13 mouse cellular contexts compared by ENCODE assay signal in genomic region chr12:77131328-77131727, GRCm38 (mm10).
DNase-seq lines count a peak whose midpoint lies in the region; ATAC-seq and TF ChIP-seq lines count a peak whose summit lies in the region.
"Had no signal": no experiment of that assay in that cellular context is flagged by ENCODE, and none has a peak within 500 bp of the region (broad histone marks: within the 10 kb centered on the region; RNA-seq: fewer than 3 reads in every experiment).

No protein-coding gene starts in this region.

- H3K9me3 ChIP-seq in kidney, embryonic 16.5 days (ENCODE audit: low read length): no peaks in the 10 kb centered on the region

- 29% methylated on average over 7 of the region's 7 CpGs for WGBS in kidney, adult 2 months
- WGBS in kidney, embryonic 16.5 days: 56% methylated on average over 7 of the region's 7 CpGs

- H3K27ac ChIP-seq in kidney, adult 2 months (ENCODE audit: insufficient read depth, low read depth, low read length): no peak overlapping the region
- H3K27ac ChIP-seq in kidney, embryonic 16.5 days (ENCODE audit: low read length): no peak overlapping the region

- no peaks in the 10 kb centered on the region for H3K36me3 ChIP-seq in kidney, adult 2 months (ENCODE audit: control insufficient read depth, insufficient read depth, low read length)
- H3K36me3 ChIP-seq in kidney, embryonic 16.5 days (ENCODE audit: insufficient read depth, low read length): no peaks in the 10 kb centered on the region

- no peaks in the 10 kb centered on the region for H3K27me3 ChIP-seq in kidney, adult 2 months (replicated peaks; ENCODE audit: control insufficient read depth, insufficient read depth, low read length)
- H3K27me3 ChIP-seq in kidney, embryonic 16.5 days (ENCODE audit: insufficient read depth, low read length): no peaks in the 10 kb centered on the region

- no peak overlapping the region for H3K4me3 ChIP-seq in kidney, adult 2 months (ENCODE audit: insufficient read depth, low read depth, low read length)
- no peak overlapping the region for H3K4me3 ChIP-seq in kidney, embryonic 16.5 days (ENCODE audit: low read length)
- H3K4me3 ChIP-seq: erythroblast, embryonic 14.5 days had no signal

- H3K4me2 ChIP-seq in kidney, embryonic 16.5 days (replicated peaks; ENCODE audit: low read depth, low read length): no peak overlapping the region

- peaks cover 9% of the 10 kb centered on the region; the same call in 1 of the 2 replicates for H3K4me1 ChIP-seq in kidney, adult 2 months (ENCODE audit: control insufficient read depth, insufficient read depth, low read length)
- 0 out of 2 replicates have a peak, but pooled peaks cover 4% of the 10 kb centered on the region for H3K4me1 ChIP-seq in kidney, embryonic 16.5 days (ENCODE audit: insufficient read depth, low read length)

- ATAC-seq in kidney, embryonic 16.5 days (ENCODE audit: low FRiP score, low TSS enrichment): no peak
- peak; percentile 41 for ATAC-seq in megakaryocyte, adult 5-6 weeks (ENCODE audit: poor library complexity, severe bottlenecking)

- TF ChIP-seq CTCF in kidney, adult 2 months (conservative IDR thresholded peaks at IDR 0.05; ENCODE audit: insufficient read depth, insufficient read length, low read depth, low read length): no peak

- peak; percentile 78 for DNase-seq in kidney, adult 2 months
- DNase-seq in CD4-positive, CD25-positive, alpha-beta regulatory T cell, adult 2 months (ENCODE audit: low read depth, low spot score): peak; percentile 37
- DNase-seq in cerebellum, postnatal 25 days: peak; percentile 43 to 56
- DNase-seq in gastrocnemius, postnatal 10 days: no peak
- no peak for DNase-seq in ovary, postnatal 14 days (ENCODE audit: low spot score)
- DNase-seq in heart, postnatal 36 days: no peak
- DNase-seq: gastrocnemius, postnatal 36 days; heart, postnatal 4 days; retina, postnatal 1 day; thymus, adult 18-20 months had no signal

- intact Hi-C loops in heart, postnatal 36 days (cut with DNase I): no loop called here

- TF ChIP-seq POLR2A in kidney, adult 2 months (IDR thresholded peaks at IDR 0.05; ENCODE audit: low read depth, low read length): no peak

- no peak overlapping the region for H3K9ac ChIP-seq in kidney, embryonic 16.5 days (replicated peaks; ENCODE audit: low read length)

Comparison
In these comparisons a context has a peak if more than half of its experiments do, and no peak if none do; other contexts are left out.
1. DNase-seq: peak in kidney, adult 2 months (single experiment), CD4-positive, CD25-positive, alpha-beta regulatory T cell, adult 2 months (single experiment) and cerebellum, postnatal 25 days (2 of 2); none in gastrocnemius, postnatal 10 days (single experiment), ovary, postnatal 14 days (single experiment) and heart, postnatal 36 days (0 of 2).